Mouse (Mus musculus) lung, postnatal 0 days (tissue): ENCODE data around the gene Gm7929.
"Not testable (repeated sequence)": the region's sequence is repeated elsewhere in the genome, so short reads cannot be mapped to it uniquely, and the experiment has no call there.

Source experiments
- CTCF ChIP-seq: IDR thresholded peaks from 2 replicates; pipeline ENCODE4 v1.5.1; 2016; ENCODE audit warnings: antibody characterized with exemption, mild to moderate bottlenecking
- EP300 ChIP-seq: IDR thresholded peaks from 2 replicates; pipeline ENCODE4 v1.6.1; 2016; ENCODE audit warnings: antibody characterized with exemption, mild to moderate bottlenecking, control low read depth

DNA sequence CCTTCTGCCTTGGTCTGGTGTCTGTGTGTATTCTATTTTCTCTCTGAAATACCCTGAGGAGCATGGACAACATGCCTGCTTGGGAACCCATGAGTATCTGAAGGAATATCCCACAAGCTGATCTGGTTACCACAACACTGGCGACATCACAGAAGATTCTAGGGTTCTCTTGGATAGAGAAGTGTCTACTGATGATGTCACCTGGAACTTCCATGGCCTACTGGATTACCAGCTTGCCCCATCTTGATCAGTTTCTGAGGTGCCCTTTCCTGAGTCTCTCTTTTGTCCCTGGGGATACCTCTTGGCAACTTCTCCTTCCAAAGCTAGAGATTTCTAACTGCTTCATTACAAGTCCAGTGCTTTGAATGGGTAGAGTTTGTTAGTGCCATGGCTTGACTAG is at the start of gene Gm7929:
- TF ChIP-seq CTCF, EP300: not testable (repeated sequence)
